Mouse (Mus musculus): ENCODE measurements at regions not wholly inside any gene's neighbourhood (a gene's known extent, or its start where the extent isn't known, plus 50 kb on each side); places are given as distances from the start of the nearest gene placed in this dataset.

- H3K9me3 ChIP-seq (replicated peaks; ENCODE audit: low read length), result peaks cover under 1% of the 10 kb centered on the region
- no peak overlapping the region for H3K27ac ChIP-seq (ENCODE audit: insufficient read depth, low read depth)
- H3K4me1 ChIP-seq (ENCODE audit: control insufficient read depth in 1 of 2, insufficient read depth in 2 of 2), result no peaks in the 10 kb centered on the region
- H3K79me2 ChIP-seq (replicated peaks; ENCODE audit: control insufficient read depth, extremely low read depth, insufficient read depth, poor library complexity, severe bottlenecking), result no peaks in the 10 kb centered on the region
- H3K4me2 ChIP-seq (ENCODE audit: insufficient read depth, low read depth, poor library complexity, severe bottlenecking), result no peak overlapping the region
- no peaks in the 10 kb centered on the region for H3K27me3 ChIP-seq (replicated peaks)
- DNase-seq (ENCODE audit: extremely low read depth), result no peak
- in situ Hi-C loops (cut with MboI; ENCODE audit: low pct_ligation_motif_present, low pct_unique_long_range_greater_than_20kb, low sequenced_read_pairs) (no loop called here), dilution Hi-C loops (cut with MboI; ENCODE audit: extremely low pct_ligation_motif_present, extremely low pct_unique_long_range_greater_than_20kb, low sequenced_read_pairs) (no loop called here)
- H3K4me3 ChIP-seq (replicated peaks in 1 of 3; ENCODE audit: low read depth in 2 of 3, low read length in 2 of 3, poor library complexity in 1 of 3), result no peak overlapping the region
- no peak overlapping the region for H3K9ac ChIP-seq (ENCODE audit: insufficient read depth, low read depth)
- TF ChIP-seq MAFK (IDR thresholded peaks at IDR 0.05; ENCODE audit: insufficient replicate concordance, low read length) (no peak), NRF1 (IDR thresholded peaks at IDR 0.05; ENCODE audit: low read depth, low read length) (no peak), USF2 (conservative IDR thresholded peaks at IDR 0.05; ENCODE audit: low read depth, low read length) (no peak), MAZ (IDR thresholded peaks at IDR 0.05; ENCODE audit: low read depth, low read length) (no peak), MEF2A (IDR thresholded peaks at IDR 0.05; ENCODE audit: borderline replicate concordance, low read depth, low read length) (no peak), CHD2 (IDR thresholded peaks at IDR 0.05; ENCODE audit: low read length) (no peak), ELF1 (IDR thresholded peaks at IDR 0.05; ENCODE audit: low read depth, low read length) (no peak), EP300 (IDR thresholded peaks at IDR 0.05; ENCODE audit: low read length) (no peak), CHD1 (IDR thresholded peaks at IDR 0.05; ENCODE audit: low read depth, low read length) (no peak), PAX5 (IDR thresholded peaks at IDR 0.05; ENCODE audit: low read length) (no peak), GABPA (IDR thresholded peaks at IDR 0.05; ENCODE audit: insufficient replicate concordance, low read depth, low read length) (no peak), POLR2A (IDR thresholded peaks at IDR 0.05; ENCODE audit: low read depth, low read length) (no peak), JUN (IDR thresholded peaks at IDR 0.05; ENCODE audit: insufficient read depth, low read depth, low read length) (no peak), RCOR1 (conservative IDR thresholded peaks at IDR 0.05; ENCODE audit: low read depth, low read length) (no peak), MXI1 (IDR thresholded peaks at IDR 0.05; ENCODE audit: low read depth, low read length) (no peak), ZNF384 (IDR thresholded peaks at IDR 0.05; ENCODE audit: low read depth, low read length) (no peak)
- no peaks in the 10 kb centered on the region for H3K36me3 ChIP-seq (replicated peaks in 1 of 2; ENCODE audit: control insufficient read depth in 1 of 2, insufficient read depth in 1 of 2, low read length in 1 of 2)
Measured at GRCm38 (mm10) chr9:87883069-87883468, 152.0 kb upstream of the Tbx18 start.

GRCm38 (mm10) chr9:87894051-87894450 is 163.0 kb upstream of the Tbx18 start:
- no peaks in the 10 kb centered on the region for H3K79me2 ChIP-seq (replicated peaks; ENCODE audit: control insufficient read depth, extremely low read depth, insufficient read depth, poor library complexity, severe bottlenecking)
- no peaks in the 10 kb centered on the region for H3K36me3 ChIP-seq (replicated peaks in 1 of 2; ENCODE audit: control insufficient read depth in 1 of 2, insufficient read depth in 1 of 2, low read length in 1 of 2)
- H3K27ac ChIP-seq (ENCODE audit: insufficient read depth, low read depth), result no peak overlapping the region
- no peaks in the 10 kb centered on the region for H3K4me1 ChIP-seq (ENCODE audit: control insufficient read depth in 1 of 2, insufficient read depth in 2 of 2)
- no peak overlapping the region for H3K9ac ChIP-seq (ENCODE audit: insufficient read depth, low read depth)
- dilution Hi-C loops (cut with MboI; ENCODE audit: extremely low pct_ligation_motif_present, extremely low pct_unique_long_range_greater_than_20kb, low sequenced_read_pairs), result no loop called here
- no peaks in the 10 kb centered on the region for H3K27me3 ChIP-seq (replicated peaks)
- H3K4me2 ChIP-seq (ENCODE audit: insufficient read depth, low read depth, poor library complexity, severe bottlenecking), result no peak overlapping the region
- H3K4me3 ChIP-seq (replicated peaks in 1 of 3; ENCODE audit: low read depth in 2 of 3, low read length in 2 of 3, poor library complexity in 1 of 3), result no peak overlapping the region
- no peak for DNase-seq (ENCODE audit: extremely low read depth)
- peaks cover 6% of the 10 kb centered on the region for H3K9me3 ChIP-seq (replicated peaks; ENCODE audit: low read length)
- in situ Hi-C loops (cut with MboI; ENCODE audit: low pct_ligation_motif_present, low pct_unique_long_range_greater_than_20kb, low sequenced_read_pairs), result no loop called here
- TF ChIP-seq EP300 (IDR thresholded peaks at IDR 0.05; ENCODE audit: low read length) (no peak), RCOR1 (conservative IDR thresholded peaks at IDR 0.05; ENCODE audit: low read depth, low read length) (no peak), TCF12 (IDR thresholded peaks at IDR 0.05; ENCODE audit: low read depth, low read length) (no peak), MEF2A (IDR thresholded peaks at IDR 0.05; ENCODE audit: borderline replicate concordance, low read depth, low read length) (no peak), MAFK (IDR thresholded peaks at IDR 0.05; ENCODE audit: insufficient replicate concordance, low read length) (no peak), POLR2AphosphoS2 (IDR thresholded peaks at IDR 0.05; ENCODE audit: low read depth, low read length) (no peak), MXI1 (IDR thresholded peaks at IDR 0.05; ENCODE audit: low read depth, low read length) (no peak), POLR2A (IDR thresholded peaks at IDR 0.05; ENCODE audit: low read depth, low read length) (no peak), ETS1 (conservative IDR thresholded peaks at IDR 0.05; ENCODE audit: low read depth, low read length) (no peak), E2F4 (IDR thresholded peaks at IDR 0.05; ENCODE audit: insufficient replicate concordance, low read depth, low read length) (no peak), USF1 (IDR thresholded peaks at IDR 0.05; ENCODE audit: low read depth, low read length) (no peak), NELFE (IDR thresholded peaks at IDR 0.05; ENCODE audit: low read depth, low read length) (no peak), JUN (IDR thresholded peaks at IDR 0.05; ENCODE audit: insufficient read depth, low read depth, low read length) (no peak), TBP (conservative IDR thresholded peaks at IDR 0.05; ENCODE audit: low read depth, low read length) (no peak)
